In the genomic region with DNA sequence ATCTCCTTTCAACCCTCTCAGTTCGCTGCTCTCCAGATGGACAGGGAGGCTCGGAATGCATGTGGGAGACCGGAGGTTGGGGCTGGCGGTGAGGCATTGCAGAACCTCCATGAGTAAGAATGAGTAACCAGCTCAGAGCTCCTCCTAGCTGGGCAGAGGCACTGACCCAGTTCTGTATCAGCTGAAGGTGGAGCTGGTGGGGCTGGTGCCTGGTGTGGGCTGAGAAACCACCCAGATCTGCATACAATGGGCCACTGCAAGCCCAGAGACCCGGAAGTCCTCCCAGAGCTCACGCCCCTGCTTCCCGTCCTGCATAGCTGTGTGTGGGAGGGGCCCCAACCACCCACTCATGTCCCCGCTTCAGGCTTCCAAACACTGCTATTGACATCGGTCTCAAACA, we compare ENCODE assay signal across 7 mouse cellular contexts. TPM values are rescaled to one million over a fixed set of nuclear protein-coding genes. Genes with fewer than 3 reads are reported as not detected.
A peak's percentile ranks its signal among the peaks of the same experiment; 100 is the strongest.
DNase-seq lines count a peak whose midpoint lies in the region; ATAC-seq and TF ChIP-seq lines count a peak whose summit lies in the region.

No protein-coding gene starts in this region.

- no peak for TF ChIP-seq CTCF in CH12.LX (conservative IDR thresholded peaks at IDR 0.05 in 1 of 2, IDR thresholded peaks at IDR 0.05 in 1 of 2; ENCODE audit: low read depth in 2 of 2, low read length in 2 of 2)
- TF ChIP-seq CTCF in intestine, postnatal 0 days (IDR thresholded peaks at IDR 0.05; ENCODE audit: low read depth) = peak; percentile 32; the same call in 1 of the 2 replicates

- peaks cover 38 to 45% of the 10 kb centered on the region in 2 experiments for H3K4me1 ChIP-seq in CH12.LX (ENCODE audit: control insufficient read depth in 1 of 2, insufficient read depth in 2 of 2)
- H3K4me1 ChIP-seq in intestine, postnatal 0 days (replicated peaks; ENCODE audit: control insufficient read depth, insufficient read depth, low read length) = peaks cover 26% of the 10 kb centered on the region
- peaks cover 30% of the 10 kb centered on the region for H3K4me1 ChIP-seq in liver, embryonic 16.5 days (ENCODE audit: control insufficient read depth, low read depth, low read length)

- dilution Hi-C loops in CH12.LX (cut with MboI; ENCODE audit: extremely low pct_ligation_motif_present, extremely low pct_unique_long_range_greater_than_20kb, low sequenced_read_pairs) = no loop called here

- H3K9ac ChIP-seq in CH12.LX (ENCODE audit: insufficient read depth, low read depth) = no peak overlapping the region
- H3K9ac ChIP-seq in intestine, postnatal 0 days (ENCODE audit: low read depth, low read length) = no peak overlapping the region
- H3K9ac ChIP-seq in liver, embryonic 16.5 days (ENCODE audit: low read depth, low read length) = no peak overlapping the region; the same call in 1 of the 2 replicates

- H3K27ac ChIP-seq in CH12.LX (ENCODE audit: insufficient read depth, low read depth) = no peak overlapping the region
- H3K27ac ChIP-seq in intestine, postnatal 0 days (ENCODE audit: low read depth, low read length) = peak overlapping the region; percentile 68
- peak overlapping the region; percentile 24; the same call in 1 of the 2 replicates for H3K27ac ChIP-seq in liver, embryonic 16.5 days (ENCODE audit: low read length)

- no peak; the same call in 1 of the 2 replicates for TF ChIP-seq RAD21 in CH12.LX (IDR thresholded peaks at IDR 0.05; ENCODE audit: low read depth, low read length)

- ATAC-seq in intestine, postnatal 0 days = no peak
- peak; percentile 11; the same call in 1 of the 2 replicates for ATAC-seq in liver, embryonic 16.5 days (ENCODE audit: low read depth)

- no peak for TF ChIP-seq EP300 in CH12.LX (IDR thresholded peaks at IDR 0.05; ENCODE audit: low read length)

- peaks cover under 1% of the 10 kb centered on the region for H3K27me3 ChIP-seq in CH12.LX (replicated peaks)
- no peaks in the 10 kb centered on the region for H3K27me3 ChIP-seq in intestine, postnatal 0 days (replicated peaks; ENCODE audit: control insufficient read depth, insufficient read depth, low read length)
- no peaks in the 10 kb centered on the region for H3K27me3 ChIP-seq in liver, embryonic 16.5 days (ENCODE audit: control insufficient read depth, insufficient read depth, low read depth, low read length)

- H3K9me3 ChIP-seq in CH12.LX (replicated peaks; ENCODE audit: low read length) = peaks cover 5% of the 10 kb centered on the region
- no peaks in the 10 kb centered on the region for H3K9me3 ChIP-seq in intestine, postnatal 0 days (ENCODE audit: control insufficient read depth)
- no peaks in the 10 kb centered on the region for H3K9me3 ChIP-seq in liver, embryonic 16.5 days (replicated peaks; ENCODE audit: control insufficient read depth, low read length)

- H3K4me2 ChIP-seq in CH12.LX (ENCODE audit: insufficient read depth, low read depth, poor library complexity, severe bottlenecking) = 0 out of 2 replicates have a peak overlapping the region, but pooled peaks have one; percentile 21
- H3K4me2 ChIP-seq in intestine, postnatal 0 days (replicated peaks; ENCODE audit: low read depth) = no peak overlapping the region
- H3K4me2 ChIP-seq in liver, embryonic 16.5 days (ENCODE audit: low read depth, low read length) = peak overlapping the region; percentile 10

- DNase-seq in B cell, adult 2 months = peak; percentile 32 to 43
- DNase-seq in CH12.LX (ENCODE audit: extremely low read depth) = no peak
- peak; percentile 61 for DNase-seq in gastrocnemius, adult 18-20 months (ENCODE audit: low spot score)
- DNase-seq in thymus, postnatal 0 days (ENCODE audit: low spot score) = peak; percentile 45
- DNase-seq in layer of hippocampus, postnatal 36 days = no peak

- H3K4me3 ChIP-seq in CH12.LX (replicated peaks in 1 of 3; ENCODE audit: low read depth in 2 of 3, low read length in 2 of 3, poor library complexity in 1 of 3) = no peak overlapping the region
- H3K4me3 ChIP-seq in intestine, postnatal 0 days (ENCODE audit: low read depth, low read length) = no peak overlapping the region
- no peak overlapping the region for H3K4me3 ChIP-seq in liver, embryonic 16.5 days (ENCODE audit: low read depth, low read length)

- peak; percentile 33; the same call in 1 of the 2 replicates for TF ChIP-seq POLR2A in CH12.LX (IDR thresholded peaks at IDR 0.05; ENCODE audit: low read depth, low read length)

- no peaks in the 10 kb centered on the region for H3K79me2 ChIP-seq in CH12.LX (replicated peaks; ENCODE audit: control insufficient read depth, extremely low read depth, insufficient read depth, poor library complexity, severe bottlenecking)

- WGBS in intestine, postnatal 0 days = 47% methylated on average over 9 of the region's 9 CpGs
- WGBS in liver, embryonic 16.5 days (ENCODE audit: insufficient replicate concordance) = 34% methylated on average over 9 of the region's 9 CpGs

- in situ Hi-C loops in CH12.LX (cut with MboI; ENCODE audit: low pct_ligation_motif_present, low pct_unique_long_range_greater_than_20kb, low sequenced_read_pairs) = loop anchor here (10.0 kb wide), 2 partner anchors 49 to 129 kb away; no protein-coding TSS in a partner anchor

- no peaks in the 10 kb centered on the region for H3K36me3 ChIP-seq in CH12.LX (replicated peaks in 1 of 2; ENCODE audit: control insufficient read depth in 1 of 2, insufficient read depth in 1 of 2, low read length in 1 of 2)
- no peaks in the 10 kb centered on the region for H3K36me3 ChIP-seq in intestine, postnatal 0 days (ENCODE audit: control insufficient read depth, insufficient read depth)
- H3K36me3 ChIP-seq in liver, embryonic 16.5 days (ENCODE audit: control insufficient read depth, insufficient read depth) = no peaks in the 10 kb centered on the region

TF ChIP-seq in CH12.LX, 34 proteins besides CTCF, POLR2A, EP300 and RAD21:
- TF ChIP-seq TCF12 (IDR thresholded peaks at IDR 0.05; ENCODE audit: low read depth, low read length) (no peak), SMC3 (IDR thresholded peaks at IDR 0.05; ENCODE audit: low read depth, low read length) (no peak), USF1 (IDR thresholded peaks at IDR 0.05; ENCODE audit: low read depth, low read length) (no peak), ELF1 (IDR thresholded peaks at IDR 0.05; ENCODE audit: low read depth, low read length) (peak; percentile 89), UBTF (IDR thresholded peaks at IDR 0.05; ENCODE audit: low read depth, low read length) (no peak), MYC (IDR thresholded peaks at IDR 0.05; ENCODE audit: low read depth, low read length) (no peak), ZKSCAN1 (IDR thresholded peaks at IDR 0.05; ENCODE audit: borderline replicate concordance, low read depth, low read length) (no peak), ZMIZ1 (IDR thresholded peaks at IDR 0.05; ENCODE audit: low read depth, low read length) (no peak), JUN (IDR thresholded peaks at IDR 0.05; ENCODE audit: insufficient read depth, low read depth, low read length) (no peak), ZNF384 (IDR thresholded peaks at IDR 0.05; ENCODE audit: low read depth, low read length) (no peak), MEF2A (IDR thresholded peaks at IDR 0.05; ENCODE audit: borderline replicate concordance, low read depth, low read length) (no peak), BHLHE40 (IDR thresholded peaks at IDR 0.05; ENCODE audit: low read depth, low read length) (0 out of 2 replicates have a peak, but pooled peaks have one; percentile 22), MXI1 (IDR thresholded peaks at IDR 0.05; ENCODE audit: low read depth, low read length) (no peak), PAX5 (IDR thresholded peaks at IDR 0.05; ENCODE audit: low read length) (no peak), HCFC1 (IDR thresholded peaks at IDR 0.05; ENCODE audit: low read depth, low read length) (peak; percentile 31; the same call in 1 of the 2 replicates)

RNA-seq across cellular contexts. Expression of a gene that starts 22.0 kb away (rescaled TPM):
- total RNA-seq in CH12.LX (2012; rRNA removed) (20.2 and 28.6 TPM in 2 replicates), CH12.LX (2014; rRNA removed) (30.3 and 31.2 TPM in 2 replicates)
- 17.8 and 19.9 TPM in 2 replicates for polyA plus RNA-seq in CH12.LX (2012; ENCODE audit: insufficient read length, low read depth)
- 10 to 100 TPM; 33.8 to 49.6 TPM for total RNA-seq in gastrocnemius, adult 18-20 months (2021)
- polyA plus RNA-seq in intestine, postnatal 0 days (2015; fragmentation: Nextera tagmentation; extraction: Ambion mirVana) = 13.3 and 14.9 TPM in 2 replicates
- polyA plus RNA-seq in liver, embryonic 16.5 days (2015; fragmentation: Nextera tagmentation; extraction: Ambion mirVana) = 3.3 TPM in 2 replicates
- 14.9 and 20.3 TPM in 2 replicates for polyA plus RNA-seq in thymus, postnatal 0 days (2015; fragmentation: Nextera tagmentation; extraction: Ambion mirVana)
- total RNA-seq in layer of hippocampus, postnatal 36 days (2021) = 10 to 100 TPM; 61.4 to 61.6 TPM

Comparison
In these comparisons a context has a peak if more than half of its experiments do, and no peak if none do; other contexts are left out.
1. DNase-seq: peak in B cell, adult 2 months (2 of 2), gastrocnemius, adult 18-20 months (single experiment) and thymus, postnatal 0 days (single experiment); none in CH12.LX (single experiment) and layer of hippocampus, postnatal 36 days (0 of 2).